Mouse (Mus musculus) erythroblast, embryonic 14.5 days (primary cell): Measurements from ENCODE around the gene Gm26897.

Experiments
- GATA1 ChIP-seq: IDR thresholded peaks from 2 replicates; pipeline ENCODE4 v1.6.1; 2012; ENCODE audit warnings: low read length, inconsistent platforms, mixed read lengths
- TAL1 ChIP-seq: IDR thresholded peaks from 3 replicates; pipeline ENCODE4 v1.6.1; 2012; ENCODE audit warnings: low read length, inconsistent platforms, mixed read lengths

DNA sequence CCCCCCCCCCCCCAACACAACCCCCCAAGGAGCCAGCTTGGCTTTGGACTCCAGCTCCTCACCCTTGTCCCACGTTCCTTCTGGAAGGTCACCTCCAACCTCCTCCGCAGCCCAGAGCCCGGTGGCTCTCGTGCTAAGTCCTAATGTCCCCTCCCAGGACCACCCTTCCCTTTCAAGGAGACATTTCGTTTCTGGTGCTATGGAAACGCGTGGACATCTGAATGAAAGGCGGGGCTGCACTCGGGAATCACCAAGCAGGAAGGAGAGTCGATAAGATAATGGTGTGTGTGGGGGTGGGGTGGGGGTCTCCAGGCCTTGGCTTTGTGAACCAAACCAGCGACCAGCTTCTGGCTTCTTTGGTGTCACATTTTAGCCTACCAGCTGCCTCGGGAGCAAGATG is 27.9 kb downstream of the Gm26897 start:
- TF ChIP-seq TAL1 = no peak
- no peak for TF ChIP-seq GATA1
